Mouse (Mus musculus) spleen, embryonic (tissue): ENCODE measurements around the gene Desi2.
"Not testable (repeated sequence)": the region's sequence is repeated elsewhere in the genome, so short reads cannot be mapped to it uniquely, and the experiment has no call there.

ENCODE experiments used
- CTCF ChIA-PET: fragments of 350-600 bp; sonication (Branson Sonifier 250); formaldehyde crosslinking; loops from one replicate; lab custom pipeline; 2022; lab: Charles Lee

Gene Desi2

DNA sequence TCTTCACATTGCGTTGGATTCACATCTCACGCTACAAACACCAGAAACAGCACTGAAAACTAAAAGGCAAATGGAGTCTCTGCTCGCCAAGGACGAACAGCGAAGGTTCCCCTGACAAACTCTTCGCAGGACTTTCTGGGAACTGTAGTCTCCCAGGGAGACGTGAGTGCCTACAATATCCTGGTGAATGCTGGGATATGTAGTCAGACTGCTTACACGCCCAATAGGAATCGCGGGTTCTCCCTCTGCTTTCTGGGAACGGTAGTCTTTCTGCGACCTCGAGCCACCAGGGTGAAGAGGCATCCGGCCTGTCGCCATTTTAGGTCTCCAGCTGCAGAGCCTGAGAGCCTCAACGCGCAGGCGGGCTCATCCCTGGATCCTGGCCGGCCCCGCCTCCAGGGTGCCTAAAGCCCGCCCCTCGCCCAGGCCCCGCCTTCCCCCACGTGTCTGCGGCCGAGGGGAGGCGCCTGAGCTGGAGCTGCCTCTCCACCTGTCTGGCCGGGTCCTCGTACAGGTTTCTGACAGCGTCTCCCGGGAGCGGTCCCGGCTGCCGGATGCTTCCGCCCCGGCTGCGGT lies at the start of gene Desi2:
Gene Desi2 (plus strand): TSS at position 202 of the 576 bp plus-strand sequence.
- CTCF ChIA-PET: not testable (repeated sequence)

DNA sequence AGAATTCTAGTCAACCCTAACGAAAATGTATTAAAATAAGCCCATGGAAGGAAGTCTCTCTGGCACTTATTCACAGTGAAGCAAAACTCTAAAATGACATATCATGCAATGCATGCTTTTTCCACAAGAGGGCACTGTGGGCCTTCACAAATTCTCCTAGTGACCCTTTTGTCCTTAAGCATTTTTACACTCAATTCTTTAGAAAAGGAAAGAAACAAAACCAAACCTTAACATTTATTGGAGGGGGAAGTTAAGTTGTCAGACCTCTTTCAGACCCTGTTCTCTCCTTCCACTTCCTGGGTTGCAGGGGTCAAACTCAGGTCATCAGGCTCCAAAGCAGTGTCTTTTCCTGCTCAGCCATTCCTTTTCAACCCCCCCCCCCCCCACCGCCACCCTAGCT lies 40.7 kb upstream of the Desi2 start:
- CTCF ChIA-PET: interaction anchor here (1.0 to 1.2 kb wide), 2 partner anchors 27 to 302 kb away, joined by 3 read pairs; no protein-coding TSS in a partner anchor

DNA sequence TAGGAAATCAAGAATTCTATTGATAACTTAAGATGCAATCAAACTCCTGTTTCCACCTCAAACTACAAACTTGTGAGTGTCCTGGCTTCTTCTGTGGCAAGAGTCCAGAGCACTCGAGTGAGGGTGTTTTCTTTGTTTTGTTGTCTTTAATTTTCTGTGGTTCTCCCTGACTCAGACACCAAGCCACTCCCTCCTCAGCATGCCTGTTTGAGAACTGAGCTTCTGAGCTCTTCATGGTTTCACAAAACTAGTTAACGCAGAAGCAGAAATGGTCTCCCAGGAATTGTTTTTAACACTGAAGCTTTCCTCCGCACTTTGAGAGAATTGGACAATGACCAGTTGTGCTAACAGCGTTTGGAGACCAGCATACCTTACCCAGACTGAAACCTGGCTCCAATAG lies 40.3 kb upstream of the Desi2 start:
- CTCF ChIA-PET: interaction anchor here (1.0 to 1.2 kb wide), 2 partner anchors 27 to 301 kb away, joined by 3 read pairs; no protein-coding TSS in a partner anchor

- CTCF ChIA-PET: no interaction called here
Measured at GRCm38 (mm10) chr1:178182251-178182650, 5.0 kb upstream of the Desi2 start.

- CTCF ChIA-PET: no interaction called here
Measured at GRCm38 (mm10) chr1:178185591-178185990, 1.6 kb upstream of the Desi2 start.

- CTCF ChIA-PET: not testable (repeated sequence)
Measured at GRCm38 (mm10) chr1:178187810-178188209, 593 bp downstream of the Desi2 start.

DNA sequence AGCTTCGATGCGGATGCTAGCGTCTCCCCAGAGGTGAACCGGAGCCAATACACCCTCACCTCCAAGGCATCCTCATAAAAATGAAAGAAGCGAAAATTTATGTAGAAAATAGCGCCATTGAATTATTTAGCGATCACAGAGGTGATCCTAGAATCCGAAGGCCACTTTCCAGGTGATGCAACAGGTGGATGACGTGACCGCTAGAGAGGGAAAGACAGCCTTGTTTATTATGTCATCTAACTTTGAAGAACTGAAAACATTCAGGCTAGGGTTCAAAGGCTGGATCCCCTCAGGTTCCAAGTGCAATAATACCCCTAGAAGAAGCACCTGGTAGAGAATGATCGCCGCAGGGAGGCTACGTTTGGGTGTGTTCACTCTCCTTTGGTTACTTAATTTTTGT lies 1.2 kb downstream of the Desi2 start:
- CTCF ChIA-PET: no interaction called here

GRCm38 (mm10) chr1:178205701-178206325 lies 18.6 kb downstream of the Desi2 start:
- CTCF ChIA-PET: no interaction called here

- CTCF ChIA-PET: not testable (repeated sequence)
Measured at GRCm38 (mm10) chr1:178207856-178208255, 20.6 kb downstream of the Desi2 start.

DNA sequence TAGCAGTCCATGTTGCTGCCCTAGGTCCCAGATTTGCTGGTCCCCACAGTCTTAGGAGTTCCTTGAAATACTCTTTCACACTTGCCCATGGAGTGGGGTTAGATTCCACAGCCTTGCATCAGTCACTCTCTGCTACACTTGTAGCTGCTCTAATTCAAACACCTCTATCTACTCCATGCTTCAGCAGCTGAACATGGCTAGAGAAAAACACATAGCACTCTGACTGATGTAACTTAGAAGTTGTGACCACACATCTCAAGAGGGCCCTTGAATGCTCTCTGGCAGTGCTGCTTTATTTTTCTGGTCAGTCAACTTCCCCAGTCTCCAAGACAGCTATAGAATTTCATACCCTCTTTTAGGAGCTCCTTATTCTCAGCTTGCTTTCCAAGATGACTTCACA lies 22.7 kb downstream of the Desi2 start:
- CTCF ChIA-PET: no interaction called here

DNA sequence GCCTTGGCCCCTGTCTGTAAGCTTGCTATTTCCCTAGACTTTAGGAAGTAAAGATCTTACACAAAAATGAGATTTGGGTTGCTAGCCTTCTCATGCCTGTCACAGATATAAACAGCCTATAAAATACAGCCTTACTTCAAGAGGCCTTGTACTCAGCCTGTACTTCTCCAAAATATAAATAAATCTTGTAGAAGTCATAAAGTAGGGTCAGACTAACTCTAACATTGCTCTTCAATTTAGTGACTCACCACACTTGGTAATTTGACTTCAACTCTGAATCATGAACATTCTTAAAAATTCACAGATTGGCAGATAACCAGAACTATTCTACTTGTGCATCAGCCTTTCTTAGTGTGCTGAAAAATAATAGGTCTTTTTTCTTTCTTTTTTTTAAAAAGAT lies 29.9 kb downstream of the Desi2 start:
- CTCF ChIA-PET: no interaction called here

- CTCF ChIA-PET: no interaction called here
Measured at GRCm38 (mm10) chr1:178218305-178218704, 31.1 kb downstream of the Desi2 start.

GRCm38 (mm10) chr1:178219166-178220077 lies 32.2 kb downstream of the Desi2 start:
- CTCF ChIA-PET: interaction anchor here (0.5 kb wide), 1 partner anchor 70 kb away, joined by 3 read pairs; no protein-coding TSS in a partner anchor

DNA sequence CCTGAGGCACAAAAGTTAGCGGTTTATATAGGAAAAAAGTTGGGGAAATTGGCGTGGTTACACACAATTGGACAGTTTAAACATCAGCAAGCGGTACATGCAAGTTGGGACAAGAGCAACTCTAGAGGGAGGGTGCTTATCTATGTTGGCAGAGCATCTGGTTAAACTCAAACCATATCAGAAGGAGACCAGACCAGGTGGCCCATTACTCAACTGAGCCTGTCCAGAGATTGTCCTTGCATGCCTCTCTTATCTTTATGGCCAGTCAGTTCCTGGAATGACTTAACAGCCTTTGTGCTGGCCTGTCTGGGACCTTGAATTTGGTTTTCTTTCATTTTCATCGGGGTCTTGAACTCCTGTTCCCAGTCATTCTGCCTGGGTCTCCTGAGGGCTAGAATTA lies 41.7 kb downstream of the Desi2 start:
- CTCF ChIA-PET: not testable (repeated sequence)

- CTCF ChIA-PET: interaction anchor here (0.6 kb wide), 1 partner anchor 1059 kb away, joined by 6 read pairs; no protein-coding TSS in a partner anchor
Measured at GRCm38 (mm10) chr1:178234109-178234508, 46.9 kb downstream of the Desi2 start.

- CTCF ChIA-PET: interaction anchor here (0.5 kb wide), 1 partner anchor 274 kb away, joined by 3 read pairs; no protein-coding TSS in a partner anchor
Measured at GRCm38 (mm10) chr1:178235919-178236466, 48.8 kb downstream of the Desi2 start.

DNA sequence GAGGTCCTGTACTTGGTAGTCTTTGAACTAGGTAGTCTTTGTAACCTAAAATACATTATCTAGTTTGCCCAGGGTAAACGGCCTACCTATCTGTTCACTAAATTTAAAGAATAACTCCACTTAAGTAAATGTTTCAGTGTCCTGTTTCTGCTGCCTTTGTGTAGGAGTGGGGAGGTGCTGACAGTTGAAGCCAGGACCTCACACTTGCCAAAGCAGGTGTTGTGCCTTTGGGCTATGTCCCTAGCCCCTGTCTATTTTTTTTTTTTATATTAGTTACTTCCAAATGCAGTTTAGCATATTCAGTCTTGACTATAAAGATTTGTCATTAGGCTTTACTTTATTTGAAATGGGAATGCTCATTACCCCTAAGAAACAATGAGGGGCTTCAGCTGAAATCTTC lies 51.5 kb downstream of the Desi2 start:
- CTCF ChIA-PET: no interaction called here

DNA sequence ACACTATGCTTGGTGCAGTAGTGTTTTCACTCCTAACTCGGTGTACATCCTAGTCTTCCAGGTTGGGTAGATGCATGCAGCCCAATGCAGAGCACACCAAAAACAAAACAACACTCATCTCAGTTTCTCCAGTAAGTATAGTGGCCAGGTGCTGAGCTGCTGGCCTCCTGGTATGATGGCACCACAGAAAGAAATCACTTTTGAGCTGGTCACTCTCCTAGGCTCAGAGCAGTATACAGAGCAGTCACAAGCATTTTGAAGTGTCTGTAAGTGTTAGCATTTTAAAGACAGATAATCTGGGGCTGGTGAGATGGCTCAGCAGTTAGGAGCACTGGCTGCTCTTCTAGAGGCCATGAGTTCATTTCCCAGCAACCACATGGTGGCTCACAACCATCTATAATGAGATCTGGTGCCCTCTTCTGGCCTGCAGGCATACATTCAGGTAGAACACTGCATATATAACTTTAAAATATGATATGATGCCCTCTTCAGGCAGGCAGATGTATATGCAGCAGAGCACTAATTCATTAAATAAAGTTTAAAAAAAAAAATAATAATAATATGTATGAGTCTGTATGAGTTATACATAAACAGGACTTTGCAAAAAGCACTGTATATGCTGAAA lies 54.8 kb downstream of the Desi2 start:
- CTCF ChIA-PET: no interaction called here

GRCm38 (mm10) chr1:178248107-178248820 lies 61.0 kb downstream of the Desi2 start:
- CTCF ChIA-PET: no interaction called here

- CTCF ChIA-PET: no interaction called here
Measured at GRCm38 (mm10) chr1:178254598-178254997, 67.4 kb downstream of the Desi2 start.

- CTCF ChIA-PET: no interaction called here
Measured at GRCm38 (mm10) chr1:178256351-178256750, 69.1 kb downstream of the Desi2 start.
